Mouse (Mus musculus) midbrain, embryonic 14.5 days (tissue): Measurements from ENCODE around the gene Zcwpw1. TPM values are rescaled to one million over a fixed set of nuclear protein-coding genes. Genes with fewer than 3 reads are reported as not detected.
"Not testable (repeated sequence)": the region's sequence is repeated elsewhere in the genome, so short reads cannot be mapped to it uniquely, and the experiment has no call there.

ENCODE experiments used
- ATAC-seq: fragments of 200-750 bp; cut with Nextera tagmentation; 2 replicates; pipeline ENCODE4 v1.8.0; 2017; ENCODE audit warnings: moderate number of reproducible peaks, moderate library complexity; ENCODE audit not compliant: low FRiP score, low TSS enrichment
- DNase-seq: peaks from one replicate; pipeline ENCODE4 v3.0.0-alpha.2; 2015
- H3K27ac ChIP-seq: fragments of 300-500 bp; sonication (generic); replicated peaks from 2 replicates; pipeline ENCODE4 v1.5.1; 2014; ENCODE audit warnings: mild to moderate bottlenecking, low read depth, low read length, moderate library complexity
- H3K27me3 ChIP-seq: fragments of 300-500 bp; sonication (generic); 2 replicates; pipeline ENCODE4 v1.6.1; 2014; ENCODE audit warnings: low read length, control low read depth, mixed read lengths; ENCODE audit not compliant: control insufficient read depth, insufficient read depth
- H3K36me3 ChIP-seq: fragments of 300-500 bp; sonication (generic); 2 replicates; pipeline ENCODE4 v1.6.1; 2014; ENCODE audit warnings: low read length, control low read depth; ENCODE audit not compliant: control insufficient read depth, insufficient read depth
- H3K4me1 ChIP-seq: fragments of 300-500 bp; sonication (generic); 2 replicates; pipeline ENCODE4 v1.6.1; 2014; ENCODE audit warnings: mild to moderate bottlenecking, antibody characterized with exemption, low read length, control low read depth; ENCODE audit not compliant: control insufficient read depth, insufficient read depth
- H3K4me2 ChIP-seq: fragments of 300-500 bp; sonication (generic); 2 replicates; pipeline ENCODE4 v1.6.1; 2014; ENCODE audit warnings: mild to moderate bottlenecking, low read length, moderate library complexity
- H3K4me3 ChIP-seq: fragments of 300-500 bp; sonication (generic); replicated peaks from 2 replicates; pipeline ENCODE4 v1.5.1; 2014; ENCODE audit warnings: low read depth, low read length
- H3K9ac ChIP-seq: fragments of 300-500 bp; sonication (generic); replicated peaks from 2 replicates; pipeline ENCODE4 v1.6.1; 2014; ENCODE audit warnings: mild to moderate bottlenecking, low read length, moderate library complexity
- H3K9me3 ChIP-seq: fragments of 300-500 bp; sonication (generic); 2 replicates; pipeline ENCODE4 v1.6.1; 2016; ENCODE audit warnings: low read length, control low read depth, mixed read lengths; ENCODE audit not compliant: control insufficient read depth
- WGBS: fragments of 180-500 bp; shearing (Covaris S2); extraction: QIAGEN DNeasy Blood & Tissue Kit; methylation state at CpG from one replicate; pipeline ENCODE4 v1.1.7; 2014; 5-methylcytosine and 5-hydroxymethylcytosine counted together
- polyA plus RNA-seq: library from polyadenylated mRNA; unstranded; fragments of >200 nt; fragmentation: Nextera tagmentation; extraction: Ambion mirVana; gene quantifications from 2 replicates; pipeline ENCODE4 v1.2.1, GENCODE M21; 2014

Gene Zcwpw1
- polyA plus RNA-seq, 1 experiment from 2014 or later: 8.2 TPM

- Histone ChIP-seq H3K9me3 (no peaks in the 10 kb centered on the region), H3K27me3 (no peaks in the 10 kb centered on the region), H3K36me3 (no peaks in the 10 kb centered on the region), H3K4me3 (no peak overlapping the region), H3K27ac (no peak overlapping the region), H3K9ac (no peak overlapping the region), H3K4me2 (no peak overlapping the region), H3K4me1 (no peaks in the 10 kb centered on the region)
- WGBS: 80% methylated on average over 7 of the region's 7 CpGs
- DNase-seq (no peak), ATAC-seq (no peak)
Observed at GRCm38 (mm10) chr5:137830238-137830637, 42.6 kb downstream of the Zcwpw1 start.

GRCm38 (mm10) chr5:137831106-137831505, 43.5 kb downstream of the Zcwpw1 start:
- H3K4me1 ChIP-seq: no peaks in the 10 kb centered on the region
- no peaks in the 10 kb centered on the region for H3K36me3 ChIP-seq
- WGBS: 92% methylated on average over 4 of the region's 4 CpGs
- ATAC-seq (no peak), DNase-seq (no peak)
- no peak overlapping the region for H3K27ac ChIP-seq
- H3K27me3 ChIP-seq: no peaks in the 10 kb centered on the region
- H3K9me3 ChIP-seq: no peaks in the 10 kb centered on the region
- no peak overlapping the region for H3K9ac ChIP-seq
- H3K4me3 ChIP-seq: no peak overlapping the region
- no peak overlapping the region for H3K4me2 ChIP-seq

- H3K9ac ChIP-seq: no peak overlapping the region
- no peak overlapping the region for H3K4me3 ChIP-seq
- no peaks in the 10 kb centered on the region for H3K4me1 ChIP-seq
- ATAC-seq: no peak
- H3K27me3 ChIP-seq: no peaks in the 10 kb centered on the region
- DNase-seq: no peak
- H3K4me2 ChIP-seq: no peak overlapping the region
- H3K36me3 ChIP-seq: no peaks in the 10 kb centered on the region
- WGBS: 77% methylated on average over 6 of the region's 6 CpGs
- H3K27ac ChIP-seq: no peak overlapping the region
- no peaks in the 10 kb centered on the region for H3K9me3 ChIP-seq
Observed at GRCm38 (mm10) chr5:137831506-137831905, 43.9 kb downstream of the Zcwpw1 start.

GRCm38 (mm10) chr5:137833500-137833899, 45.9 kb downstream of the Zcwpw1 start:
- Histone ChIP-seq H3K27me3 (no peaks in the 10 kb centered on the region), H3K4me3 (no peak overlapping the region), H3K4me2 (no peak overlapping the region), H3K9ac (no peak overlapping the region), H3K9me3 (no peaks in the 10 kb centered on the region), H3K27ac (no peak overlapping the region), H3K36me3 (no peaks in the 10 kb centered on the region), H3K4me1 (no peaks in the 10 kb centered on the region)
- 63% methylated on average over 4 of the region's 4 CpGs for WGBS
- DNase-seq: no peak
- ATAC-seq: no peak

- not testable (repeated sequence) for ATAC-seq
- 83% methylated on average over 2 of the region's 2 CpGs for WGBS
Observed at GRCm38 (mm10) chr5:137835966-137836520, 48.4 kb downstream of the Zcwpw1 start, which contains the start of gene Pilra. Pilra (minus strand) TSS chr5:137836281.

GRCm38 (mm10) chr5:137836611-137837010, 49.0 kb downstream of the Zcwpw1 start:
- Histone ChIP-seq H3K27me3 (no peaks in the 10 kb centered on the region), H3K4me1 (no peaks in the 10 kb centered on the region), H3K9ac (no peak overlapping the region), H3K9me3 (no peaks in the 10 kb centered on the region), H3K4me2 (no peak overlapping the region), H3K27ac (no peak overlapping the region), H3K4me3 (no peak overlapping the region), H3K36me3 (no peaks in the 10 kb centered on the region)
- ATAC-seq (no peak), DNase-seq (no peak)

More at GRCm38 (mm10) chr5:137835966-137836520, 48.4 kb downstream of the Zcwpw1 start, which contains the start of gene Pilra:
- not testable (repeated sequence) for H3K27me3 ChIP-seq, H3K4me2 ChIP-seq, H3K9ac ChIP-seq, H3K27ac ChIP-seq, H3K9me3 ChIP-seq, H3K4me1 ChIP-seq, H3K4me3 ChIP-seq, H3K36me3 ChIP-seq, DNase-seq

- ATAC-seq, H3K4me2 ChIP-seq, H3K4me1 ChIP-seq, H3K27me3 ChIP-seq, H3K9ac ChIP-seq, DNase-seq, H3K27ac ChIP-seq, H3K9me3 ChIP-seq, H3K4me3 ChIP-seq, H3K36me3 ChIP-seq: not testable (repeated sequence)
Observed at GRCm38 (mm10) chr5:137837110-137837509, 49.5 kb downstream of the Zcwpw1 start.

- DNase-seq, H3K4me1 ChIP-seq, H3K9me3 ChIP-seq, H3K4me3 ChIP-seq, ATAC-seq, H3K36me3 ChIP-seq, H3K27me3 ChIP-seq, H3K9ac ChIP-seq, H3K27ac ChIP-seq, H3K4me2 ChIP-seq: not testable (repeated sequence)
- WGBS: 82% methylated on average over 1 of the region's 1 CpGs
Observed at GRCm38 (mm10) chr5:137850313-137850712, 62.7 kb downstream of the Zcwpw1 start.

- not testable (repeated sequence) for H3K4me2 ChIP-seq, H3K9me3 ChIP-seq, H3K9ac ChIP-seq, H3K4me1 ChIP-seq, H3K36me3 ChIP-seq, H3K27me3 ChIP-seq, H3K4me3 ChIP-seq, ATAC-seq, DNase-seq, H3K27ac ChIP-seq
- 87% methylated on average over 3 of the region's 3 CpGs for WGBS
Observed at GRCm38 (mm10) chr5:137854907-137855306, 67.3 kb downstream of the Zcwpw1 start.
